Mouse (Mus musculus) ES-E14 (cell line): ENCODE measurements around the gene Dpep3.

Experiments
- CHD2 ChIP-seq: IDR thresholded peaks from 2 replicates; pipeline ENCODE4 v1.6.1; 2014; ENCODE audit warnings: mild to moderate bottlenecking, low read depth, low read length, inconsistent platforms
- HCFC1 ChIP-seq: IDR thresholded peaks from 2 replicates; pipeline ENCODE4 v1.6.1; 2012; ENCODE audit warnings: low read length, inconsistent platforms, borderline replicate concordance; ENCODE audit not compliant: insufficient read depth
- MAFK ChIP-seq: IDR thresholded peaks from 2 replicates; pipeline ENCODE4 v1.6.1; 2014; ENCODE audit warnings: mild to moderate bottlenecking, low read depth, low read length, inconsistent platforms; ENCODE audit not compliant: insufficient read depth
- ZC3H11A ChIP-seq: IDR thresholded peaks from 2 replicates; pipeline ENCODE4 v1.6.1; 2012; ENCODE audit warnings: low read depth, mild to moderate bottlenecking, inconsistent platforms, low read length, borderline replicate concordance

DNA sequence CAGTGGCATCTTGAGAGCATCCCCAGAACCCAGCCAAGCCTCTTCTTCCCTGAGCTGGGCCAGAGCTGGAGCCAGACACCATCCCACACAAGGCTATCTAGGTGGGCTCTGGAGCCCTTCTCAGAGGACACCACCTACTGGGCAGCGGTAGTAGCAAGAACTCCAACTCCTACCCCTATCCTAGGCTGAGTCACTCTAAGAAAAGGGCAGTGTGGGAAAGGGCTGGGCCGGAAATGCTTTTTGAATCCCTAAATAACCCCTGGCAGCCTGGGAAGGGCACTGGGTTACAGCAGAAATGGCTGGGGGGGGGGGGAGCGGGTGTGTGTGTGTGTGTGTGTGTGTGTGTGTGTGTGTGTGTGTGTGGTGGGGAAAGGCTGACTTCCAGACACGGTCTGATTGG, 21.4 kb downstream of the Dpep3 start:
- TF ChIP-seq MAFK (no peak), ZC3H11A (no peak), HCFC1 (no peak), CHD2 (no peak)
